Mouse (Mus musculus) cerebellum, adult (tissue): Measurements from ENCODE around the gene AK157302.

Source experiments
- ATAC-seq: cut with Nextera tagmentation; 2 replicates; pipeline ENCODE4 v1.9.2; 2017; ENCODE audit warnings: mild to moderate bottlenecking, moderate library complexity, mixed read lengths; ENCODE audit not compliant: insufficient number of reproducible peaks, low FRiP score, low TSS enrichment

Gene AK157302

GRCm38 (mm10) chr13:21542708-21543107 is 47.7 kb downstream of the AK157302 start, which contains the start of gene Olfr1366:
Gene Olfr1366, minus strand, starts transcription at chr13:21542808.
- ATAC-seq = no peak
